Mouse (Mus musculus) kidney, adult 2 months (tissue): ENCODE results near the gene Foxf1. TPM values are rescaled to one million over a fixed set of nuclear protein-coding genes. Genes with fewer than 3 reads are reported as not detected.
A peak's percentile ranks its signal among the peaks of the same experiment; 100 is the strongest.

Source experiments
- DNase-seq: peaks from one replicate; pipeline ENCODE4 v3.0.0; 2021
- H3K27ac ChIP-seq: fragments of 200-500 bp; 2 replicates; pipeline ENCODE4 v1.5.1; 2012; ENCODE audit warnings: low read depth, low read length, control low read depth, inconsistent platforms; ENCODE audit not compliant: insufficient read depth
- H3K27me3 ChIP-seq: fragments of 200-500 bp; replicated peaks from 2 replicates; pipeline ENCODE4 v1.6.1; 2012; ENCODE audit warnings: mild to moderate bottlenecking, moderate library complexity, low read length, inconsistent platforms; ENCODE audit not compliant: control insufficient read depth, insufficient read depth
- H3K36me3 ChIP-seq: fragments of 200-500 bp; 2 replicates; pipeline ENCODE4 v1.6.1; 2012; ENCODE audit warnings: mild to moderate bottlenecking, moderate library complexity, low read length, inconsistent platforms; ENCODE audit not compliant: control insufficient read depth, insufficient read depth
- H3K4me1 ChIP-seq: fragments of 200-500 bp; 2 replicates; pipeline ENCODE4 v1.6.1; 2011; ENCODE audit warnings: low read length; ENCODE audit not compliant: control insufficient read depth, insufficient read depth
- H3K4me3 ChIP-seq: fragments of 200-500 bp; 2 replicates; pipeline ENCODE4 v1.5.1; 2011; ENCODE audit warnings: mild to moderate bottlenecking, low read depth, low read length, control low read depth; ENCODE audit not compliant: insufficient read depth
- CTCF ChIP-seq: fragments of 200-500 bp; conservative IDR thresholded peaks from 2 replicates; pipeline ENCODE4 v1.5.1; 2011; ENCODE audit warnings: low read depth, mild to moderate bottlenecking, control low read depth, low read length, moderate library complexity, mixed read lengths; ENCODE audit not compliant: insufficient read depth, insufficient read length
- POLR2A ChIP-seq: fragments of 200-500 bp; IDR thresholded peaks from one replicate; pipeline ENCODE4 v1.6.1; 2011; ENCODE audit warnings: low read depth, low read length, control low read depth
- WGBS: fragments of 180-500 bp; shearing (Covaris S2); methylation state at CpG from one replicate; pipeline ENCODE4 v1.1.7; 2018; 5-methylcytosine and 5-hydroxymethylcytosine counted together
- polyA plus RNA-seq: library from polyadenylated mRNA; depleted of rRNA; stranded (reverse); fragments of >200 nt; gene quantifications from 2 replicates; pipeline ENCODE4 v1.2.3, GENCODE M21; 2012

The Foxf1 gene
- polyA plus RNA-seq, 1 experiment: 0.52 TPM

GRCm38 (mm10) chr8:121115948-121116347, 31.8 kb downstream of the Foxf1 start, which contains the start of gene Foxc2:
TSS of gene Foxc2 (plus strand) at chr8:121116171.
- WGBS: 1% methylated on average over 25 of the region's 25 CpGs

GRCm38 (mm10) chr8:121116591-121117185, 32.5 kb downstream of the Foxf1 start:
- Histone ChIP-seq H3K36me3 (no peaks in the 10 kb centered on the region), H3K4me3 (peak overlapping the region; percentile 50), H3K4me1 (no peaks in the 10 kb centered on the region), H3K27ac (peak overlapping the region; percentile 54; the same call in 1 of the 2 replicates), H3K27me3 (peaks cover 6% of the 10 kb centered on the region; the same call in 1 of the 2 replicates)
- TF ChIP-seq POLR2A (no peak), CTCF (no peak)
- WGBS: 2% methylated on average over 55 of the region's 55 CpGs
- no peak for DNase-seq

More at GRCm38 (mm10) chr8:121115948-121116347, 31.8 kb downstream of the Foxf1 start, which contains the start of gene Foxc2:
- peaks cover 6% of the 10 kb centered on the region; the same call in 1 of the 2 replicates for H3K27me3 ChIP-seq
- TF ChIP-seq CTCF: no peak
- peak; percentile 44 for TF ChIP-seq POLR2A
- H3K36me3 ChIP-seq: no peaks in the 10 kb centered on the region
- peak within 1 kb of the TSS; percentile 54; the same call in 1 of the 2 replicates for H3K27ac ChIP-seq
- peak; percentile 96 for DNase-seq
- no peaks in the 10 kb centered on the region for H3K4me1 ChIP-seq
- H3K4me3 ChIP-seq: peak within 1 kb of the TSS; percentile 50

DNA sequence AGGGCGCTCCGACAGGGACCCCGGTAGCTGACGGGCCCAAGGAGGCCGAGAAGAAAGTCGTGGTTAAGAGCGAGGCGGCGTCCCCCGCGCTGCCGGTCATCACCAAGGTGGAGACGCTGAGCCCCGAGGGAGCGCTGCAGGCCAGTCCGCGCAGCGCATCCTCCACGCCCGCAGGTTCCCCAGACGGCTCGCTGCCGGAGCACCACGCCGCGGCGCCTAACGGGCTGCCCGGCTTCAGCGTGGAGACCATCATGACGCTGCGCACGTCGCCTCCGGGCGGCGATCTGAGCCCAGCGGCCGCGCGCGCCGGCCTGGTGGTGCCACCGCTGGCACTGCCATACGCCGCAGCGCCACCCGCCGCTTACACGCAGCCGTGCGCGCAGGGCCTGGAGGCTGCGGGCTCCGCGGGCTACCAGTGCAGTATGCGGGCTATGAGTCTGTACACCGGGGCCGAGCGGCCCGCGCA, 33.0 kb downstream of the Foxf1 start:
- Histone ChIP-seq H3K4me3 (peak overlapping the region; percentile 50), H3K36me3 (no peaks in the 10 kb centered on the region), H3K27ac (no peak overlapping the region), H3K4me1 (no peaks in the 10 kb centered on the region), H3K27me3 (peaks cover 6% of the 10 kb centered on the region; the same call in 1 of the 2 replicates)
- 2% methylated on average over 62 of the region's 62 CpGs for WGBS
- no peak for TF ChIP-seq CTCF
- no peak for TF ChIP-seq POLR2A
- no peak for DNase-seq

GRCm38 (mm10) chr8:121117906-121118305, 33.7 kb downstream of the Foxf1 start:
- DNase-seq: no peak
- Histone ChIP-seq H3K27me3 (peaks cover 6% of the 10 kb centered on the region; the same call in 1 of the 2 replicates), H3K27ac (no peak overlapping the region), H3K4me3 (peak overlapping the region; percentile 50), H3K4me1 (no peaks in the 10 kb centered on the region), H3K36me3 (no peaks in the 10 kb centered on the region)
- WGBS: 8% methylated on average over 28 of the region's 28 CpGs
- no peak for TF ChIP-seq CTCF

GRCm38 (mm10) chr8:121118634-121119420, 34.6 kb downstream of the Foxf1 start:
- 32% methylated on average over 18 of the region's 18 CpGs for whole genome bisulfite sequencing

DNA sequence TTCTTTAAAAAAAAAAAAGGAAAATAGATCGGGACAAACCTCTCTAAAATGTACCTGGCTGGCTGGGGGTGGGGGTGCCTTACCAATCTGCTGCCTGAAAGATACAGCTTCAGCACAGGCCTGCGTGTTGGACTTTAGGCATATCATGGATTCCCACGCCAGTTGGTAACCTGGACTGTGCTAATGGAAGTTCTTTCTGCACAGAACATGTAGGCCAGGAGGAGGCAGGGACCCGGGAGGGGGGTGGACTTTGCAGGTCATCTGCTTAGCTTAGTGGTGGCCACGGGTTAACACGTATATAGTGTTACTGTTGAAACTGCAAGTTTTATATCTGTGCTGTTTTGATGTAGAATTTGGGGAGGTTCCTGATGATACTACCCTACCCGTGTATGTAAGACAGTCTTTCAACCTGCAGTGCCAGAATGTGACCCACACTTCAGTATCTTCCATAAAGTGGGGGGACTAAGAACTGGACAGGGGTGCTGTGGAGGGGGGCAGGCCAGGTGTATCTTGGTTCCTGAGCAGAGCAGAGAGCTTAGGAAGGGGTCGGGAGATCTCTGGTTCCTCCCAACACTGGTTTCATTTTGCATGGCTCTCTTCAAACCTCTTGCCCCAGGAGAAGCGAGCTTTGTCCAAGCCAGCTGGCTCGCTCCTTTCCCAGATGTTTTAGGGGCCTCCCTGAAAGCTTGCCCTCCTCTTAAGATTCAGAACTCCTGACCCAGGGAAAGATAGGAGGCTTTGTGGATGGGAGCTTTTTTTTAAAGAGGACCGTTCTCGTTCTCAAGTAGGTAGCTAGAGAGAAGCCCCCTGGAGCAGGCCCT, 35.7 kb downstream of the Foxf1 start:
- no peak for DNase-seq
- no peak overlapping the region for H3K27ac ChIP-seq
- no peaks in the 10 kb centered on the region for H3K36me3 ChIP-seq
- H3K4me1 ChIP-seq: no peaks in the 10 kb centered on the region
- TF ChIP-seq POLR2A (no peak), CTCF (no peak)
- peak overlapping the region; percentile 41 for H3K4me3 ChIP-seq
- H3K27me3 ChIP-seq: peaks cover 6% of the 10 kb centered on the region; the same call in 1 of the 2 replicates
- 55% methylated on average over 12 of the region's 12 CpGs for WGBS

More at GRCm38 (mm10) chr8:121118634-121119420, 34.6 kb downstream of the Foxf1 start:
- peaks cover 6% of the 10 kb centered on the region; the same call in 1 of the 2 replicates for H3K27me3 ChIP-seq
- H3K36me3 ChIP-seq: no peaks in the 10 kb centered on the region
- H3K27ac ChIP-seq: no peak overlapping the region
- peak overlapping the region; percentile 26 for H3K4me3 ChIP-seq
- no peak for DNase-seq
- no peak for TF ChIP-seq POLR2A
- TF ChIP-seq CTCF: no peak
- no peaks in the 10 kb centered on the region for H3K4me1 ChIP-seq
